Mouse (Mus musculus) stomach, postnatal 0 days (tissue): ENCODE data around the gene Adgrd1. TPM values are rescaled to one million over a fixed set of nuclear protein-coding genes. Genes with fewer than 3 reads are reported as not detected.

Source experiments
- ATAC-seq: fragments of 200-750 bp; cut with Nextera tagmentation; 2 replicates; pipeline ENCODE4 v1.8.0; 2017; ENCODE audit not compliant: low FRiP score, low TSS enrichment
- DNase-seq: peaks from one replicate; pipeline ENCODE4 v3.0.0-alpha.2; 2016; ENCODE audit warnings: low spot score
- H3K27ac ChIP-seq: fragments of 300-500 bp; sonication (generic); replicated peaks from 2 replicates; pipeline ENCODE4 v1.5.1; 2014; ENCODE audit warnings: mild to moderate bottlenecking, control low read depth
- H3K27me3 ChIP-seq: fragments of 300-500 bp; sonication (generic); 2 replicates; pipeline ENCODE4 v1.6.1; 2014; ENCODE audit warnings: low read length; ENCODE audit not compliant: control insufficient read depth, insufficient read depth
- H3K36me3 ChIP-seq: fragments of 300-500 bp; sonication (generic); 2 replicates; pipeline ENCODE4 v1.6.1; 2014; ENCODE audit warnings: low read length, mixed read lengths; ENCODE audit not compliant: control insufficient read depth, insufficient read depth
- H3K4me1 ChIP-seq: fragments of 300-500 bp; sonication (generic); replicated peaks from 2 replicates; pipeline ENCODE4 v1.6.1; 2014; ENCODE audit warnings: antibody characterized with exemption; ENCODE audit not compliant: control insufficient read depth, insufficient read depth
- H3K4me2 ChIP-seq: fragments of 300-500 bp; sonication (generic); replicated peaks from 2 replicates; pipeline ENCODE4 v1.6.1; 2014; ENCODE audit warnings: low read depth, mild to moderate bottlenecking, control low read depth, moderate library complexity
- H3K4me3 ChIP-seq: fragments of 300-500 bp; sonication (generic); 2 replicates; pipeline ENCODE4 v1.5.1; 2014; ENCODE audit warnings: low read depth, low read length, control low read depth
- H3K9ac ChIP-seq: fragments of 300-500 bp; sonication (generic); 2 replicates; pipeline ENCODE4 v1.6.1; 2014; ENCODE audit warnings: mild to moderate bottlenecking, low read length, control low read depth, mixed read lengths
- H3K9me3 ChIP-seq: fragments of 300-500 bp; sonication (generic); 2 replicates; pipeline ENCODE4 v1.6.1; 2016; ENCODE audit warnings: low read length; ENCODE audit not compliant: control insufficient read depth
- CTCF ChIP-seq: IDR thresholded peaks from 2 replicates; pipeline ENCODE4 v1.5.1; 2016; ENCODE audit warnings: antibody characterized with exemption, low read depth, mild to moderate bottlenecking, moderate library complexity
- EP300 ChIP-seq: optimal IDR thresholded peaks from 2 replicates; pipeline ENCODE3; 2016; ENCODE audit warnings: antibody characterized with exemption
- WGBS: fragments of 180-500 bp; shearing (Covaris S2); extraction: QIAGEN DNeasy Blood & Tissue Kit; methylation state at CpG from one replicate; pipeline ENCODE4 v1.1.7; 2014; 5-methylcytosine and 5-hydroxymethylcytosine counted together
- polyA plus RNA-seq: library from polyadenylated mRNA; unstranded; fragments of >200 nt; fragmentation: Nextera tagmentation; extraction: Ambion mirVana; gene quantifications from 2 replicates; pipeline ENCODE4 v1.2.1, GENCODE M21; 2015

The Adgrd1 gene
- polyA plus RNA-seq = 3.1 and 3.7 TPM in 2 replicates

GRCm38 (mm10) chr5:129096511-129096910 lies at the start of gene Adgrd1:
TSS of gene Adgrd1 (plus strand) at chr5:129096750.
- peak within 1 kb of the TSS; percentile 46 for H3K4me2 ChIP-seq
- H3K4me1 ChIP-seq = no peaks in the 10 kb centered on the region
- no peaks in the 10 kb centered on the region for H3K9me3 ChIP-seq
- ATAC-seq (peak; percentile 63), DNase-seq (peak; percentile 46)
- H3K27ac ChIP-seq = peak within 1 kb of the TSS; percentile 65
- peak; percentile 32; the same call in 1 of the 2 replicates for TF ChIP-seq CTCF
- TF ChIP-seq EP300 = no peak
- peak within 1 kb of the TSS; percentile 38; the same call in 1 of the 2 replicates for H3K9ac ChIP-seq
- no peaks in the 10 kb centered on the region for H3K36me3 ChIP-seq
- no peaks in the 10 kb centered on the region for H3K27me3 ChIP-seq
- 30% methylated on average over 6 of the region's 6 CpGs for WGBS
- peak within 1 kb of the TSS; percentile 20; the same call in 1 of the 2 replicates for H3K4me3 ChIP-seq

- no peak overlapping the region for H3K4me3 ChIP-seq
- no peaks in the 10 kb centered on the region for H3K36me3 ChIP-seq
- no peaks in the 10 kb centered on the region for H3K4me1 ChIP-seq
- no peaks in the 10 kb centered on the region for H3K9me3 ChIP-seq
- TF ChIP-seq CTCF (no peak), EP300 (no peak)
- H3K9ac ChIP-seq = no peak overlapping the region
- no peak overlapping the region for H3K4me2 ChIP-seq
- H3K27ac ChIP-seq = no peak overlapping the region
- DNase-seq = no peak
- H3K27me3 ChIP-seq = no peaks in the 10 kb centered on the region
- ATAC-seq = no peak
- 73% methylated on average over 9 of the region's 9 CpGs for WGBS
Measured at GRCm38 (mm10) chr5:129049372-129049771, 47.2 kb upstream of the Adgrd1 start.

GRCm38 (mm10) chr5:129051910-129052309 lies 44.6 kb upstream of the Adgrd1 start:
- ATAC-seq = no peak
- H3K4me1 ChIP-seq = no peaks in the 10 kb centered on the region
- H3K27me3 ChIP-seq = no peaks in the 10 kb centered on the region
- no peak overlapping the region for H3K4me3 ChIP-seq
- DNase-seq = no peak
- 79% methylated on average over 3 of the region's 3 CpGs for WGBS
- no peak overlapping the region for H3K9ac ChIP-seq
- TF ChIP-seq CTCF = no peak
- no peak for TF ChIP-seq EP300
- H3K4me2 ChIP-seq = no peak overlapping the region
- no peaks in the 10 kb centered on the region for H3K36me3 ChIP-seq
- no peaks in the 10 kb centered on the region for H3K9me3 ChIP-seq
- H3K27ac ChIP-seq = no peak overlapping the region

GRCm38 (mm10) chr5:129052636-129053355 lies 43.8 kb upstream of the Adgrd1 start:
- DNase-seq = no peak
- ATAC-seq = no peak
- Histone ChIP-seq H3K4me2 (no peak overlapping the region), H3K4me1 (no peaks in the 10 kb centered on the region), H3K27me3 (no peaks in the 10 kb centered on the region), H3K36me3 (no peaks in the 10 kb centered on the region), H3K4me3 (no peak overlapping the region), H3K9ac (no peak overlapping the region), H3K9me3 (no peaks in the 10 kb centered on the region), H3K27ac (no peak overlapping the region)
- TF ChIP-seq EP300 = no peak
- no peak for TF ChIP-seq CTCF
- WGBS = 28% methylated on average over 20 of the region's 20 CpGs

- H3K4me3 ChIP-seq = no peak overlapping the region
- TF ChIP-seq EP300 (no peak), CTCF (no peak)
- H3K4me2 ChIP-seq = no peak overlapping the region
- H3K36me3 ChIP-seq = no peaks in the 10 kb centered on the region
- no peaks in the 10 kb centered on the region for H3K4me1 ChIP-seq
- no peak overlapping the region for H3K27ac ChIP-seq
- no peaks in the 10 kb centered on the region for H3K9me3 ChIP-seq
- no peak for ATAC-seq
- no peak overlapping the region for H3K9ac ChIP-seq
- 68% methylated on average over 9 of the region's 9 CpGs for WGBS
- H3K27me3 ChIP-seq = no peaks in the 10 kb centered on the region
- no peak for DNase-seq
Measured at GRCm38 (mm10) chr5:129054675-129055284, 41.8 kb upstream of the Adgrd1 start.

GRCm38 (mm10) chr5:129059116-129059515 lies 37.4 kb upstream of the Adgrd1 start:
- TF ChIP-seq CTCF (peak; percentile 44), EP300 (no peak)
- H3K9me3 ChIP-seq = no peaks in the 10 kb centered on the region
- no peak overlapping the region for H3K4me2 ChIP-seq
- H3K27ac ChIP-seq = no peak overlapping the region
- H3K27me3 ChIP-seq = no peaks in the 10 kb centered on the region
- DNase-seq = no peak
- H3K36me3 ChIP-seq = no peaks in the 10 kb centered on the region
- H3K4me1 ChIP-seq = no peaks in the 10 kb centered on the region
- 77% methylated on average over 3 of the region's 3 CpGs for WGBS
- H3K9ac ChIP-seq = no peak overlapping the region
- 0 out of 2 replicates have a peak, but pooled peaks have one; percentile 39 for ATAC-seq
- no peak overlapping the region for H3K4me3 ChIP-seq
